Mouse (Mus musculus): Measurements from ENCODE around the gene Emc7. TPM values are rescaled to one million over a fixed set of nuclear protein-coding genes. Genes with fewer than 3 reads are reported as not detected.

The Emc7 gene
- polyA plus RNA-seq, 1 experiment from 2014 or later, result 25.2 TPM

- no peak for DNase-seq (ENCODE audit: low spot score)
Observed at GRCm38 (mm10) chr2:112474997-112475724, 20.4 kb downstream of the Emc7 start.

- DNase-seq (ENCODE audit: low spot score), result no peak
Observed at GRCm38 (mm10) chr2:112476554-112476953, 21.8 kb downstream of the Emc7 start.

- no peak for DNase-seq (ENCODE audit: low spot score)
Observed at GRCm38 (mm10) chr2:112480669-112481068, 25.9 kb downstream of the Emc7 start, which contains the start of gene Chrm5. Gene Chrm5, minus strand, starts transcription at chr2:112480769.

GRCm38 (mm10) chr2:112481564-112481963 lies 26.8 kb downstream of the Emc7 start:
- peak; percentile 69 for DNase-seq (ENCODE audit: low spot score)

GRCm38 (mm10) chr2:112482533-112483333 lies 27.9 kb downstream of the Emc7 start:
- DNase-seq (ENCODE audit: low spot score), result no peak

- no peak for DNase-seq (ENCODE audit: low spot score)
Observed at GRCm38 (mm10) chr2:112483334-112483651, 28.5 kb downstream of the Emc7 start.

GRCm38 (mm10) chr2:112484886-112485285 lies 30.1 kb downstream of the Emc7 start:
- DNase-seq (ENCODE audit: low spot score), result no peak

- DNase-seq (ENCODE audit: low spot score), result no peak
Observed at GRCm38 (mm10) chr2:112490483-112491196, 35.8 kb downstream of the Emc7 start.

GRCm38 (mm10) chr2:112491629-112492028 lies 36.8 kb downstream of the Emc7 start:
- peak; percentile 4 for DNase-seq (ENCODE audit: low spot score)

- DNase-seq (ENCODE audit: low spot score), result peak; percentile 41
Observed at GRCm38 (mm10) chr2:112492431-112492855, 37.6 kb downstream of the Emc7 start.

- peak; percentile 71 for DNase-seq (ENCODE audit: low spot score)
Observed at GRCm38 (mm10) chr2:112492856-112493538, 38.2 kb downstream of the Emc7 start, which contains the start of gene Aven. Gene Aven, plus strand, starts transcription at chr2:112492964.

GRCm38 (mm10) chr2:112493539-112494260 lies 38.9 kb downstream of the Emc7 start:
- no peak for DNase-seq (ENCODE audit: low spot score)

GRCm38 (mm10) chr2:112497851-112498250 lies 43.1 kb downstream of the Emc7 start:
- DNase-seq (ENCODE audit: low spot score), result no peak

- peak; percentile 78 for DNase-seq (ENCODE audit: low spot score)
Observed at GRCm38 (mm10) chr2:112501209-112501608, 46.4 kb downstream of the Emc7 start.

GRCm38 (mm10) chr2:112503978-112504377 lies 49.2 kb downstream of the Emc7 start:
- DNase-seq (ENCODE audit: low spot score), result no peak

GRCm38 (mm10) chr2:112506841-112507435 lies 52.1 kb downstream of the Emc7 start:
- DNase-seq (ENCODE audit: low spot score), result no peak

- no peak for DNase-seq (ENCODE audit: low spot score)
Observed at GRCm38 (mm10) chr2:112507444-112507843, 52.6 kb downstream of the Emc7 start.

GRCm38 (mm10) chr2:112510140-112510539 lies 55.3 kb downstream of the Emc7 start:
- DNase-seq (ENCODE audit: low spot score), result no peak

- DNase-seq (ENCODE audit: low spot score), result no peak
Observed at GRCm38 (mm10) chr2:112513036-112513435, 58.2 kb downstream of the Emc7 start.

GRCm38 (mm10) chr2:112516728-112517127 lies 61.9 kb downstream of the Emc7 start:
- DNase-seq (ENCODE audit: low spot score), result no peak

Data from thymus, postnatal 0 days (tissue).